Mouse (Mus musculus): ENCODE measurements around the gene Sstr2.

DNA sequence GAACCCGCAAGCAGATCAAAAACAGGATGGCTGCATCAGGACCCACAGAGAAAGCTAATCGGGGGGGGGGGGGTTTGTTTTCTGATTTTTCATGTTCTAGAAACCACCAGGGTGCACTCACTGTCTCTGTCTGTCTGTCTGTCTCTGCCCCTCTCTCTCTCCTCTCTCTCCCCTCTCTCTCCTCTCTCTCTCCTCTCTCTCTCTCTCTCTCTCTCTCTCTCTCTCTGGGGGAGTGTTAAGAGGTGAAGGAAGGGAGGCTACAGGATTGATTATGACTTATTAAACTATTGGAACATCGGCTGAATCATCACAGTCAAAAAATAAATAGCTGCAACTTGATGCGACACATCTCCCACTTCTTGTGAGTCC, 855 bp upstream of the Sstr2 start:
- no peak for TF ChIP-seq CTCF (IDR thresholded peaks at IDR 0.05 in 2 of 3, conservative IDR thresholded peaks at IDR 0.05 in 1 of 3; ENCODE audit: control insufficient read depth in 1 of 3, insufficient read depth in 1 of 3, low read depth in 2 of 3, low read length in 3 of 3, poor library complexity in 1 of 3, severe bottlenecking in 1 of 3)
- TF ChIP-seq E2F4 (IDR thresholded peaks at IDR 0.05; ENCODE audit: borderline replicate concordance, low read depth, low read length): no peak
- TF ChIP-seq JUND (IDR thresholded peaks at IDR 0.05; ENCODE audit: low read depth, low read length): peak; percentile 95
- no peak for TF ChIP-seq EP300 (IDR thresholded peaks at IDR 0.05; ENCODE audit: low read depth in 1 of 2, low read length in 2 of 2)
- no peak for TF ChIP-seq HCFC1 (IDR thresholded peaks at IDR 0.05; ENCODE audit: low read depth, low read length)
- no peak for TF ChIP-seq SIN3A (IDR thresholded peaks at IDR 0.05; ENCODE audit: low read length)
- no peak for TF ChIP-seq POLR2A (IDR thresholded peaks at IDR 0.05; ENCODE audit: control insufficient read depth in 1 of 2, insufficient read depth in 1 of 2, low read depth in 1 of 2, low read length in 2 of 2, poor library complexity in 1 of 2)
- TF ChIP-seq POLR2AphosphoS2 (IDR thresholded peaks at IDR 0.05; ENCODE audit: low read length): no peak
- no peak for TF ChIP-seq ZKSCAN1 (IDR thresholded peaks at IDR 0.05; ENCODE audit: low read depth, low read length)
- no peak for TF ChIP-seq MEF2A (IDR thresholded peaks at IDR 0.05; ENCODE audit: extremely low read depth, insufficient replicate concordance, low read depth, low read length, poor library complexity, severe bottlenecking)
- no peak for TF ChIP-seq USF2 (IDR thresholded peaks at IDR 0.05; ENCODE audit: borderline replicate concordance in 1 of 2, insufficient read depth in 1 of 2, low read depth in 1 of 2, low read length in 2 of 2)

Data from MEL (cell line).